Mouse (Mus musculus): ENCODE measurements around the gene Emp2.

DNA sequence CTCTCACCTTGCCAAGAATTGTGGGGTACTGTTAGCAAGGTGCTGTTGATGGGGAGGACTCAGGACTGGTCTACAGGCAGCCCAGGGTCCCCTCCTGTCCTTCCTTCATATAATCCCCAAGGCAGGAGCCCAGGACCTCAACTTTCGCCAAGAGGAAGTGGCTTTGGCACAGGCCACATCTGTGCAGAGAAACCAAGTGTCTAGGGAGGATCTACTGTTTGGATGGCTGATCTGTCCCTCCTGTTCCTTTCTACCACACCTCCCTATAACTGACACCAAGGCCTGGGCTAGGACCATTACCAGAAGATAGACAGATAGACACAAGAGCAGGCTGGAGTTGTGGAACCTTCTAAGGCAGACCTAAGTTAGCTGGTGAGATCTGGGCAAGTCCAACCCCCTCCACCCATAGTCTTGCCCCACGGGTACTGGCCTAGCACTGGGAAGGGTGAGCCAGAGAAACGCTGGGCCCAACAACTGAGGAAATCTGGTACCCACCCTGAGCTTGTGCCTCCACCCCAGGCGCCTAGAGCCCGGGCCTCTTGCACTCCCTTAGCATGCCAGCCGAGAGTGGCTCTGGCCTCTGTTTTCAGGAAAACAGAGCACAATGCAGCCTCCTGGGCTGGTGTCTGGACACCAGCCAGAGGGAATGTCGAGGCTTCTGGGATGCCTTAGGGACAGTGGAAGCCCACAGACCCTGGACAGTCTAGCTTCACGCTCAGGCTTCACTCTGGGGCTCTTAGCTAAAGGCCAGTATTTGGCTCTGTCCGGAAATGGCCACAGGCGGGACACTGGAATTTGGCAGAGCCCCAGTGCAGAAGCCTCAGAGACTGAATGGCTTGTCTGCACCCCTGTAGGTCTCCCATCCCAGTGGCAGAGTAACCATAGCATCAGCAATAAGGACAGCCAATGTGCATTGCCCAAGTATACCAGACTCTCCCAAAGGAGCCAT, 15.8 kb downstream of the Emp2 start:
- no peak for TF ChIP-seq EP300 (IDR thresholded peaks at IDR 0.05; ENCODE audit: low read length)
- TF ChIP-seq HCFC1 (IDR thresholded peaks at IDR 0.05; ENCODE audit: low read depth, low read length) = no peak
- no peak for TF ChIP-seq ZMIZ1 (IDR thresholded peaks at IDR 0.05; ENCODE audit: low read depth, low read length)
- TF ChIP-seq MAX (IDR thresholded peaks at IDR 0.05; ENCODE audit: low read length) = no peak
- no peak for TF ChIP-seq RCOR1 (conservative IDR thresholded peaks at IDR 0.05; ENCODE audit: low read depth, low read length)
- TF ChIP-seq CTCF (conservative IDR thresholded peaks at IDR 0.05 in 1 of 2, IDR thresholded peaks at IDR 0.05 in 1 of 2; ENCODE audit: low read depth in 2 of 2, low read length in 2 of 2) = no peak
- no peak for TF ChIP-seq PAX5 (IDR thresholded peaks at IDR 0.05; ENCODE audit: low read length)
- no peak for TF ChIP-seq ZNF384 (IDR thresholded peaks at IDR 0.05; ENCODE audit: low read depth, low read length)
- TF ChIP-seq RAD21 (IDR thresholded peaks at IDR 0.05; ENCODE audit: low read depth, low read length) = no peak
